Mouse (Mus musculus) MEL (cell line): ENCODE results near the gene Hcfc2. TPM values are rescaled to one million over a fixed set of nuclear protein-coding genes. Genes with fewer than 3 reads are reported as not detected.

Experiments
- DNase-seq: peaks from one replicate; pipeline ENCODE4 v3.0.0; 2011; ENCODE audit warnings: low read depth, low spot score
- H3K27ac ChIP-seq: 2 replicates; pipeline ENCODE4 v1.5.1; 2012; ENCODE audit warnings: low read depth, mild to moderate bottlenecking, control low read depth, low read length, moderate library complexity; ENCODE audit not compliant: control insufficient read depth
- H3K27me3 ChIP-seq, 2 experiments: fragments of 150-350 bp in 1 of 2; sonication (generic) in 1 of 2; 2 replicates each; pipeline ENCODE4 v1.6.1; 2012; ENCODE audit warnings: low read length in 2 of 2, mild to moderate bottlenecking in 2 of 2, improper control_type of control experiment in 1 of 2, moderate library complexity in 1 of 2; ENCODE audit not compliant: insufficient read depth in 2 of 2, control insufficient read depth in 1 of 2
- H3K36me3 ChIP-seq, 2 experiments: 2 replicates each; pipeline ENCODE4 v1.6.1; 2012 to 2014; ENCODE audit warnings: low read length in 2 of 2, improper control_type of control experiment in 1 of 2, inconsistent platforms in 1 of 2, mild to moderate bottlenecking in 1 of 2; ENCODE audit not compliant: insufficient read depth in 2 of 2, control insufficient read depth in 1 of 2
- H3K4me1 ChIP-seq, 2 experiments: fragments of 150-350 bp in 1 of 2; sonication (generic) in 1 of 2; 2 replicates each; pipeline ENCODE4 v1.6.1; 2012; ENCODE audit warnings: low read length in 2 of 2, improper control_type of control experiment in 1 of 2, mild to moderate bottlenecking in 1 of 2; ENCODE audit not compliant: insufficient read depth in 2 of 2, control insufficient read depth in 1 of 2
- H3K4me3 ChIP-seq, 2 experiments: fragments of 150-350 bp in 1 of 2; sonication (generic) in 1 of 2; 2 replicates each; pipeline ENCODE4 v1.5.1; 2012; ENCODE audit warnings: low read depth in 2 of 2, low read length in 2 of 2, mild to moderate bottlenecking in 2 of 2, moderate library complexity in 2 of 2, control low read depth in 1 of 2, improper control_type of control experiment in 1 of 2; ENCODE audit not compliant: control insufficient read depth in 1 of 2, insufficient read depth in 1 of 2
- H3K79me2 ChIP-seq: 2 replicates; pipeline ENCODE4 v1.6.1; 2012; ENCODE audit warnings: mild to moderate bottlenecking, low read length, moderate library complexity; ENCODE audit not compliant: control insufficient read depth, poor library complexity, insufficient read depth
- H3K9ac ChIP-seq: 2 replicates; pipeline ENCODE4 v1.6.1; 2012; ENCODE audit warnings: low read depth, mild to moderate bottlenecking, control low read depth, low read length, moderate library complexity; ENCODE audit not compliant: control insufficient read depth, poor library complexity, severe bottlenecking
- H3K9me3 ChIP-seq: fragments of 150-350 bp; sonication (generic); replicated peaks from 2 replicates; pipeline ENCODE4 v1.6.1; 2012; ENCODE audit warnings: mild to moderate bottlenecking, low read length, improper control_type of control experiment, moderate library complexity; ENCODE audit not compliant: insufficient read depth
- BHLHE40 ChIP-seq: IDR thresholded peaks from 2 replicates; pipeline ENCODE4 v1.6.1; 2012; ENCODE audit warnings: low read depth, mild to moderate bottlenecking, inconsistent platforms, low read length, improper control_type of control experiment, borderline replicate concordance
- CHD1 ChIP-seq: IDR thresholded peaks from 2 replicates; pipeline ENCODE4 v1.6.1; 2012; ENCODE audit warnings: low read depth, mild to moderate bottlenecking, inconsistent platforms, low read length, improper control_type of control experiment
- CTCF ChIP-seq, 3 experiments: IDR thresholded peaks in 2 of 3; conservative IDR thresholded peaks in 1 of 3; 2 replicates each; pipeline ENCODE4 v1.5.1; 2011 to 2012; ENCODE audit warnings: low read length in 3 of 3, low read depth in 2 of 3, mild to moderate bottlenecking in 2 of 3, improper control_type of control experiment in 1 of 3, inconsistent platforms in 1 of 3, mixed read lengths in 1 of 3, moderate library complexity in 1 of 3; ENCODE audit not compliant: control insufficient read depth in 1 of 3, insufficient read depth in 1 of 3, poor library complexity in 1 of 3, severe bottlenecking in 1 of 3
- E2F4 ChIP-seq: IDR thresholded peaks from 2 replicates; pipeline ENCODE4 v1.6.1; 2011; ENCODE audit warnings: low read depth, low read length, improper control_type of control experiment, borderline replicate concordance
- ELF1 ChIP-seq: IDR thresholded peaks from 2 replicates; pipeline ENCODE4 v1.6.1; 2014; ENCODE audit warnings: low read depth, mild to moderate bottlenecking, inconsistent platforms, low read length, improper control_type of control experiment, moderate library complexity
- EP300 ChIP-seq, 2 experiments: IDR thresholded peaks; 2 replicates each; pipeline ENCODE4 v1.6.1; 2011; ENCODE audit warnings: improper control_type of control experiment in 2 of 2, low read length in 2 of 2, low read depth in 1 of 2, mild to moderate bottlenecking in 1 of 2
- ETS1 ChIP-seq: IDR thresholded peaks from 2 replicates; pipeline ENCODE4 v1.6.1; 2012; ENCODE audit warnings: low read depth, mild to moderate bottlenecking, inconsistent platforms, low read length, improper control_type of control experiment, moderate library complexity
- GABPA ChIP-seq: IDR thresholded peaks from 2 replicates; pipeline ENCODE4 v1.6.1; 2012; ENCODE audit warnings: low read depth, mild to moderate bottlenecking, inconsistent platforms, low read length, improper control_type of control experiment, moderate library complexity
- GATA1 ChIP-seq: IDR thresholded peaks from 2 replicates; pipeline ENCODE4 v1.6.1; 2011; ENCODE audit warnings: low read depth, low read length, improper control_type of control experiment
- HCFC1 ChIP-seq: IDR thresholded peaks from 2 replicates; pipeline ENCODE4 v1.6.1; 2012; ENCODE audit warnings: low read depth, mild to moderate bottlenecking, inconsistent platforms, low read length, improper control_type of control experiment, moderate library complexity
- JUND ChIP-seq: IDR thresholded peaks from 2 replicates; pipeline ENCODE4 v1.6.1; 2011; ENCODE audit warnings: low read depth, mild to moderate bottlenecking, improper control_type of control experiment, low read length
- MAFK ChIP-seq: IDR thresholded peaks from 2 replicates; pipeline ENCODE4 v1.6.1; 2011; ENCODE audit warnings: low read depth, mild to moderate bottlenecking, low read length, improper control_type of control experiment, borderline replicate concordance
- MEF2A ChIP-seq: IDR thresholded peaks from 2 replicates; pipeline ENCODE4 v1.6.1; 2014; ENCODE audit warnings: low read depth, mild to moderate bottlenecking, inconsistent platforms, low read length, improper control_type of control experiment; ENCODE audit not compliant: poor library complexity, insufficient replicate concordance, severe bottlenecking; ENCODE audit errors: extremely low read depth
- MXI1 ChIP-seq: IDR thresholded peaks from 2 replicates; pipeline ENCODE4 v1.6.1; 2011; ENCODE audit warnings: mild to moderate bottlenecking, low read depth, low read length, improper control_type of control experiment
- MYB ChIP-seq: IDR thresholded peaks from 2 replicates; pipeline ENCODE4 v1.6.1; 2011; ENCODE audit warnings: mild to moderate bottlenecking, low read depth, low read length, improper control_type of control experiment
- MYC ChIP-seq: IDR thresholded peaks from 2 replicates; pipeline ENCODE4 v1.6.1; 2011; ENCODE audit warnings: low read depth, mild to moderate bottlenecking, low read length, improper control_type of control experiment, moderate library complexity
- POLR2A ChIP-seq, 2 experiments: IDR thresholded peaks; 2 replicates each; pipeline ENCODE4 v1.6.1; 2011 to 2012; ENCODE audit warnings: low read length in 2 of 2, mild to moderate bottlenecking in 2 of 2, control low read depth in 1 of 2, improper control_type of control experiment in 1 of 2, low read depth in 1 of 2, moderate library complexity in 1 of 2; ENCODE audit not compliant: control insufficient read depth in 1 of 2, insufficient read depth in 1 of 2, poor library complexity in 1 of 2
- POLR2AphosphoS2 ChIP-seq: IDR thresholded peaks from 2 replicates; pipeline ENCODE4 v1.6.1; 2011; ENCODE audit warnings: low read length, improper control_type of control experiment
- RCOR1 ChIP-seq: IDR thresholded peaks from 2 replicates; pipeline ENCODE4 v1.6.1; 2012; ENCODE audit warnings: low read depth, mild to moderate bottlenecking, inconsistent platforms, low read length, improper control_type of control experiment
- SMC3 ChIP-seq: IDR thresholded peaks from 2 replicates; pipeline ENCODE4 v1.6.1; 2011; ENCODE audit warnings: low read depth, low read length, improper control_type of control experiment
- TBP ChIP-seq: IDR thresholded peaks from 2 replicates; pipeline ENCODE4 v1.8.0; 2011; ENCODE audit warnings: low read depth, low read length, improper control_type of control experiment
- TCF12 ChIP-seq: IDR thresholded peaks from 2 replicates; pipeline ENCODE4 v1.6.1; 2014; ENCODE audit warnings: low read depth, mild to moderate bottlenecking, inconsistent platforms, low read length, improper control_type of control experiment, moderate library complexity
- USF1 ChIP-seq: IDR thresholded peaks from 2 replicates; pipeline ENCODE4 v1.6.1; 2014; ENCODE audit warnings: low read depth, mild to moderate bottlenecking, inconsistent platforms, low read length, improper control_type of control experiment, moderate library complexity
- USF2 ChIP-seq, 2 experiments: IDR thresholded peaks; 2 replicates each; pipeline ENCODE4 v1.6.1; 2011 to 2012; ENCODE audit warnings: improper control_type of control experiment in 2 of 2, low read length in 2 of 2, borderline replicate concordance in 1 of 2, inconsistent platforms in 1 of 2, low read depth in 1 of 2, mild to moderate bottlenecking in 1 of 2; ENCODE audit not compliant: insufficient read depth in 1 of 2
- ZC3H11A ChIP-seq: IDR thresholded peaks from 2 replicates; pipeline ENCODE4 v1.6.1; 2012; ENCODE audit warnings: low read depth, mild to moderate bottlenecking, inconsistent platforms, low read length, improper control_type of control experiment
- ZKSCAN1 ChIP-seq: IDR thresholded peaks from 2 replicates; pipeline ENCODE4 v1.6.1; 2012; ENCODE audit warnings: low read depth, mild to moderate bottlenecking, inconsistent platforms, low read length, improper control_type of control experiment, moderate library complexity
- ZMIZ1 ChIP-seq: IDR thresholded peaks from 2 replicates; pipeline ENCODE4 v1.6.1; 2012; ENCODE audit warnings: low read depth, mild to moderate bottlenecking, inconsistent platforms, low read length, improper control_type of control experiment, moderate library complexity
- ZNF384 ChIP-seq: IDR thresholded peaks from 2 replicates; pipeline ENCODE4 v1.6.1; 2012; ENCODE audit warnings: low read depth, mild to moderate bottlenecking, inconsistent platforms, low read length, improper control_type of control experiment
- polyA plus RNA-seq, 2 experiments: library from polyadenylated mRNA; stranded (reverse) in 1 of 2; unstranded in 1 of 2; fragments of >175 nt in 1 of 2; fragments of >200 nt in 1 of 2; gene quantifications; 2 replicates each; pipeline versions ENCODE4 v1.2.1 to v1.2.4; 2012; ENCODE audit warnings: low replicate concordance in 2 of 2, low read depth in 1 of 2; ENCODE audit not compliant: insufficient read length in 2 of 2, insufficient read depth in 1 of 2, missing spikeins in 1 of 2
- total RNA-seq: library from RNA; depleted of rRNA; stranded (reverse); fragments of 300-350 nt; gene quantifications from 2 replicates; pipeline ENCODE4 v1.2.3, GENCODE M21; 2012

Hcfc2 gene
- total and polyA plus RNA-seq, 3 experiments, result 20.9 to 21.0 TPM; not detected in 1

- H3K36me3 ChIP-seq, result peaks cover 0 to 29% of the 10 kb centered on the region in 2 experiments; a peak in 2 of 4 replicates
- H3K27ac ChIP-seq, result peak overlapping the region; percentile 46
- no peaks in the 10 kb centered on the region for H3K9me3 ChIP-seq
- no peak overlapping the region for H3K4me3 ChIP-seq
- H3K4me1 ChIP-seq, result peaks cover 20 to 27% of the 10 kb centered on the region in 2 experiments
- DNase-seq, result peak; percentile 72
- no peak overlapping the region for H3K9ac ChIP-seq
- TF ChIP-seq E2F4 (no peak), MXI1 (no peak), USF1 (no peak), JUND (no peak), ELF1 (no peak), ZKSCAN1 (no peak), MYC (no peak), ETS1 (0 out of 2 replicates have a peak, but pooled peaks have one; percentile 7), GABPA (no peak), HCFC1 (no peak), GATA1 (peak; percentile 50; the same call in 1 of the 2 replicates), MYB (no peak), MAFK (no peak), BHLHE40 (no peak), CHD1 (no peak), POLR2A (IDR thresholded peaks at IDR 0.05; ENCODE audit: control insufficient read depth in 1 of 2, insufficient read depth in 1 of 2, low read depth in 1 of 2, low read length in 2 of 2, poor library complexity in 1 of 2) (no peak), TCF12 (0 out of 2 replicates have a peak, but pooled peaks have one; percentile 15), USF2 (IDR thresholded peaks at IDR 0.05; ENCODE audit: borderline replicate concordance in 1 of 2, insufficient read depth in 1 of 2, low read depth in 1 of 2, low read length in 2 of 2) (no peak), ZNF384 (peak; percentile 81), POLR2AphosphoS2 (no peak), TBP (no peak), EP300 (IDR thresholded peaks at IDR 0.05; ENCODE audit: low read depth in 1 of 2, low read length in 2 of 2) (peak; percentile 13 to 52; a peak in 2 of 4 replicates), MEF2A (no peak), ZMIZ1 (no peak), RCOR1 (peak; percentile 62), SMC3 (no peak), ZC3H11A (no peak), CTCF (IDR thresholded peaks at IDR 0.05 in 2 of 3, conservative IDR thresholded peaks at IDR 0.05 in 1 of 3; ENCODE audit: control insufficient read depth in 1 of 3, insufficient read depth in 1 of 3, low read depth in 2 of 3, low read length in 3 of 3, poor library complexity in 1 of 3, severe bottlenecking in 1 of 3) (no peak)
- TF ChIP-seq, all 39 proteins: peak for 6
- H3K79me2 ChIP-seq, result no peaks in the 10 kb centered on the region
- no peaks in the 10 kb centered on the region for H3K27me3 ChIP-seq
Measured at GRCm38 (mm10) chr10:82778791-82779549, 83.0 kb downstream of the Hcfc2 start.
